ENCODE assay signal across 15 mouse cellular contexts in the genomic region with DNA sequence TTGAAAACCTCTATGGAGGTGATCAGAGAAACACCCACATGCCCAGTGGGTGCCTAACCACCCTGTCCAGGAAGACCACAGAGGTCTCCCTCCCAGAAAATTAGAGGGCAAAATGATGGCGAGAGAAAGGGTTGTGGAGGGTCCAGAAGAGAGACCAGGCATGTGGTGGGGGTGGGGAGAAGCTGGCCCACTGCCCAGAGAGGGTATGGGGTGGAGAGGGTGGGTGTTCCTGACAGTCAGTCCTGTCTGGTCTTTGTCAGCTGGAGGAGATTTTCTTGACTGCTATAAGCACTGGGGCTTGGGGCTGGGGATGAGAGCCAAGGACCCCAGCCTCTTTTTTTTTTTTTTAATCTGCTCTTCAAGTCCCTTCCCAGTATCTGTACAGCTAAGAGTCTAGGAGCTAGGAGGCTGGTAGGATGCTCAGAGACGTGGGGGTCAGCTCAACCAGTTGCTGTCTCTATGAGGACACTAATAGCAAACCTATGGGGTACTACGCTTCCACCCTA. TPM values are rescaled to one million over a fixed set of nuclear protein-coding genes. Genes with fewer than 3 reads are reported as not detected.
A peak's percentile ranks its signal among the peaks of the same experiment; 100 is the strongest.
DNase-seq lines count a peak whose midpoint lies in the region; ATAC-seq lines count a peak whose summit lies in the region.
"Had no signal": no experiment of that assay in that cellular context is flagged by ENCODE, and none has a peak within 500 bp of the region (broad histone marks: within the 10 kb centered on the region; RNA-seq: fewer than 3 reads in every experiment).

No protein-coding gene starts in this region.

- H3K9me3 ChIP-seq in forebrain, embryonic 10.5 days: no peaks in the 10 kb centered on the region; the same call in 1 of the 2 replicates
- H3K9me3 ChIP-seq in forebrain, embryonic 13.5 days (replicated peaks): no peaks in the 10 kb centered on the region; the same call in 1 of the 2 replicates
- no peaks in the 10 kb centered on the region for H3K9me3 ChIP-seq in kidney, embryonic 15.5 days (replicated peaks)
- H3K9me3 ChIP-seq in embryonic facial prominence, embryonic 12.5 days: no peaks in the 10 kb centered on the region
- 0 out of 2 replicates have a peak, but pooled peaks cover 5% of the 10 kb centered on the region for H3K9me3 ChIP-seq in liver, embryonic 12.5 days (replicated peaks)
- H3K9me3 ChIP-seq: G1E; megakaryocyte, embryonic 14.5 days had no signal

- peaks cover 83% of the 10 kb centered on the region for H3K4me1 ChIP-seq in forebrain, embryonic 10.5 days
- 0 out of 2 replicates have a peak, but pooled peaks cover 11% of the 10 kb centered on the region for H3K4me1 ChIP-seq in forebrain, embryonic 13.5 days
- peaks cover 94% of the 10 kb centered on the region for H3K4me1 ChIP-seq in kidney, embryonic 15.5 days
- H3K4me1 ChIP-seq in embryonic facial prominence, embryonic 12.5 days: peaks cover 59% of the 10 kb centered on the region
- peaks cover 72% of the 10 kb centered on the region for H3K4me1 ChIP-seq in liver, embryonic 12.5 days
- H3K4me1 ChIP-seq: megakaryocyte, embryonic 14.5 days had no signal

- no peak for ATAC-seq in forebrain, embryonic 13.5 days
- no peak for ATAC-seq in kidney, embryonic 15.5 days (replicated peaks; ENCODE audit: low FRiP score)
- ATAC-seq in embryonic facial prominence, embryonic 12.5 days (ENCODE audit: insufficient number of reproducible peaks, insufficient read depth, low FRiP score, low TSS enrichment): no peak
- no peak for ATAC-seq in liver, embryonic 12.5 days

- H3K36me3 ChIP-seq in forebrain, embryonic 10.5 days (replicated peaks): no peaks in the 10 kb centered on the region
- no peaks in the 10 kb centered on the region for H3K36me3 ChIP-seq in forebrain, embryonic 13.5 days (ENCODE audit: poor library complexity, severe bottlenecking)
- H3K36me3 ChIP-seq in kidney, embryonic 15.5 days: no peaks in the 10 kb centered on the region
- no peaks in the 10 kb centered on the region for H3K36me3 ChIP-seq in embryonic facial prominence, embryonic 12.5 days
- no peaks in the 10 kb centered on the region for H3K36me3 ChIP-seq in liver, embryonic 12.5 days
- H3K36me3 ChIP-seq: G1E had no signal

- H3K4me3 ChIP-seq in forebrain, embryonic 10.5 days: no peak overlapping the region
- H3K4me3 ChIP-seq in forebrain, embryonic 13.5 days: no peak overlapping the region
- no peak overlapping the region for H3K4me3 ChIP-seq in kidney, embryonic 15.5 days (replicated peaks)
- no peak overlapping the region for H3K4me3 ChIP-seq in embryonic facial prominence, embryonic 12.5 days
- no peak overlapping the region for H3K4me3 ChIP-seq in liver, embryonic 12.5 days
- H3K4me3 ChIP-seq: megakaryocyte, embryonic 14.5 days had no signal

- peaks cover 25% of the 10 kb centered on the region for H3K27me3 ChIP-seq in forebrain, embryonic 10.5 days (ENCODE audit: poor library complexity, severe bottlenecking)
- no peaks in the 10 kb centered on the region for H3K27me3 ChIP-seq in forebrain, embryonic 13.5 days
- H3K27me3 ChIP-seq in kidney, embryonic 15.5 days: no peaks in the 10 kb centered on the region
- no peaks in the 10 kb centered on the region for H3K27me3 ChIP-seq in embryonic facial prominence, embryonic 12.5 days
- peaks cover 9% of the 10 kb centered on the region; the same call in 1 of the 2 replicates for H3K27me3 ChIP-seq in liver, embryonic 12.5 days (replicated peaks)

- H3K27ac ChIP-seq in forebrain, embryonic 10.5 days: peak overlapping the region; percentile 81
- H3K27ac ChIP-seq in forebrain, embryonic 13.5 days: no peak overlapping the region
- peak overlapping the region; percentile 93 for H3K27ac ChIP-seq in kidney, embryonic 15.5 days
- H3K27ac ChIP-seq in embryonic facial prominence, embryonic 12.5 days: peak overlapping the region; percentile 93
- peak overlapping the region; percentile 80 for H3K27ac ChIP-seq in liver, embryonic 12.5 days

- no peak overlapping the region for H3K4me2 ChIP-seq in forebrain, embryonic 13.5 days
- H3K4me2 ChIP-seq in kidney, embryonic 15.5 days: no peak overlapping the region
- peak overlapping the region; percentile 63; the same call in 1 of the 2 replicates for H3K4me2 ChIP-seq in embryonic facial prominence, embryonic 12.5 days (replicated peaks)
- no peak overlapping the region for H3K4me2 ChIP-seq in liver, embryonic 12.5 days

- WGBS in forebrain, embryonic 10.5 days: 70% methylated on average over 3 of the region's 3 CpGs
- WGBS in forebrain, embryonic 13.5 days: 76% methylated on average over 3 of the region's 3 CpGs
- WGBS in kidney, embryonic 15.5 days: 73% methylated on average over 3 of the region's 3 CpGs
- WGBS in embryonic facial prominence, embryonic 12.5 days: 55% methylated on average over 3 of the region's 3 CpGs
- 53% methylated on average over 3 of the region's 3 CpGs for WGBS in liver, embryonic 12.5 days (ENCODE audit: insufficient replicate concordance)

- DNase-seq in forebrain, embryonic 10.5 days (ENCODE audit: extremely low spot score, low spot score): no peak
- no peak for DNase-seq in kidney, postnatal 4 days
- DNase-seq in frontal cortex, postnatal 10 days (ENCODE audit: low spot score in 2 of 2): no peak
- DNase-seq in right cerebral cortex, postnatal 36 days (ENCODE audit: low spot score in 2 of 2): no peak
- DNase-seq: cerebellum, adult 2 months; heart, adult 18-20 months; kidney, adult 2 months; left cerebral cortex, postnatal 4 days; thymus, postnatal 25 days had no signal

- no peak overlapping the region for H3K9ac ChIP-seq in forebrain, embryonic 13.5 days
- no peak overlapping the region for H3K9ac ChIP-seq in kidney, embryonic 15.5 days
- no peak overlapping the region for H3K9ac ChIP-seq in embryonic facial prominence, embryonic 12.5 days
- no peak overlapping the region for H3K9ac ChIP-seq in liver, embryonic 12.5 days

RNA-seq across cellular contexts. Expression of a gene that starts 41.7 kb away (rescaled TPM):
- 15.8 and 16.1 TPM in 2 replicates for polyA plus RNA-seq in forebrain, embryonic 10.5 days (2016; fragmentation: Nextera tagmentation; extraction: Ambion mirVana)
- polyA plus RNA-seq in forebrain, embryonic 13.5 days (2015; fragmentation: Nextera tagmentation; extraction: Ambion mirVana): 16.2 and 16.5 TPM in 2 replicates
- polyA plus RNA-seq in kidney, embryonic 15.5 days (2015; fragmentation: Nextera tagmentation; extraction: Ambion mirVana): 25.8 and 26.8 TPM in 2 replicates
- 19.8 and 32.6 TPM in 2 replicates for polyA plus RNA-seq in embryonic facial prominence, embryonic 12.5 days (2016; fragmentation: Nextera tagmentation; extraction: Ambion mirVana)
- 10.4 and 14.4 TPM in 2 replicates for polyA plus RNA-seq in liver, embryonic 12.5 days (2016; fragmentation: Nextera tagmentation; extraction: Ambion mirVana)
